19 mouse cellular contexts compared by ENCODE assay signal in the genomic region with DNA sequence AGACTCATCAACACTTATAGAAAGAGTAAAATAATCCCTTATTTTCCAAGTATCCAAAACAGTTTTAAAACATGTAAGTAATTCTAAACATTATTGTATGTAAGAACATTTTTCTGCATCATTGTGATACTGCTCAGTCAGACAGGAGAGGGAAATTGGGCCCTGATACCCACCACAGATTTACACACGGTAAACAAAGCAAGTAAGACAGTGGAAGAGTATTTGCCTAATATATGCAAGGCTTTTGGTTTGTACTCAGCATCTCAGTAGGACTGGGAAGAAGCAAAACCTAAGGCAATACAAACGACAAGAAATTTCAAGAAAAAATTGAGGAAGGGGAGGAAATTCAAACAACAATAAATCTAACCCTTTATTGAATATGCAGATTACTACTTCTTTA.
"Had no signal": no experiment of that assay in that cellular context is flagged by ENCODE, and none has a peak within 500 bp of the region (broad histone marks: within the 10 kb centered on the region; RNA-seq: fewer than 3 reads in every experiment).

No protein-coding gene starts in this region.

- H3K36me3 ChIP-seq: kidney, embryonic 15.5 days; liver, embryonic 13.5 days; midbrain, embryonic 10.5 days; midbrain, embryonic 15.5 days; neural tube, embryonic 12.5 days; neural tube, embryonic 15.5 days; stomach, embryonic 15.5 days had no signal

- H3K9ac ChIP-seq: kidney, embryonic 15.5 days; liver, embryonic 13.5 days; midbrain, embryonic 15.5 days; neural tube, embryonic 12.5 days; neural tube, embryonic 15.5 days; stomach, embryonic 15.5 days had no signal

- H3K27ac ChIP-seq: kidney, embryonic 15.5 days; left cerebral cortex, adult 2 months; liver, embryonic 13.5 days; midbrain, embryonic 10.5 days; midbrain, embryonic 15.5 days; neural tube, embryonic 12.5 days; neural tube, embryonic 15.5 days; stomach, embryonic 15.5 days had no signal

- ATAC-seq: midbrain, embryonic 15.5 days had no signal

- H3K9me3 ChIP-seq: kidney, embryonic 15.5 days; liver, embryonic 13.5 days; megakaryocyte, embryonic 14.5 days; midbrain, embryonic 10.5 days; midbrain, embryonic 15.5 days; neural tube, embryonic 12.5 days; neural tube, embryonic 15.5 days; stomach, embryonic 15.5 days had no signal

- H3K4me2 ChIP-seq: kidney, embryonic 15.5 days; liver, embryonic 13.5 days; midbrain, embryonic 15.5 days; neural tube, embryonic 12.5 days; neural tube, embryonic 15.5 days; stomach, embryonic 15.5 days had no signal

- H3K4me3 ChIP-seq: kidney, embryonic 15.5 days; left cerebral cortex, adult 2 months; liver, embryonic 13.5 days; megakaryocyte, embryonic 14.5 days; midbrain, embryonic 10.5 days; midbrain, embryonic 15.5 days; neural tube, embryonic 12.5 days; neural tube, embryonic 15.5 days; stomach, embryonic 15.5 days had no signal

- DNase-seq: kidney, adult 8-10 months; kidney, postnatal 10 days; kidney, postnatal 36 days; layer of hippocampus, postnatal 36 days; liver, embryonic 13.5 days; lung, adult 2 months; lung, postnatal 14 days; retina, postnatal 1 day; right cerebral cortex, postnatal 25 days; spleen, adult 18-20 months; thymus, postnatal 25 days had no signal

- H3K27me3 ChIP-seq: kidney, embryonic 15.5 days; liver, embryonic 13.5 days; megakaryocyte, embryonic 14.5 days; midbrain, embryonic 15.5 days; neural tube, embryonic 12.5 days; neural tube, embryonic 15.5 days; stomach, embryonic 15.5 days had no signal

- H3K4me1 ChIP-seq: kidney, embryonic 15.5 days; liver, embryonic 13.5 days; midbrain, embryonic 15.5 days; neural tube, embryonic 15.5 days; stomach, embryonic 15.5 days had no signal
